ENCODE assay signal across 8 mouse cellular contexts in genomic region chr19:41264331-41264799, GRCm38 (mm10). TPM values are rescaled to one million over a fixed set of nuclear protein-coding genes. Genes with fewer than 3 reads are reported as not detected.
DNase-seq lines count a peak whose midpoint lies in the region; ATAC-seq and TF ChIP-seq lines count a peak whose summit lies in the region.

No protein-coding gene starts in this region.

- H3K4me1 ChIP-seq in heart, embryonic 12.5 days (replicated peaks) = peaks cover 30% of the 10 kb centered on the region
- peaks cover 48% of the 10 kb centered on the region for H3K4me1 ChIP-seq in E14TG2a.4 (replicated peaks; ENCODE audit: low read depth, low read length)
- H3K4me1 ChIP-seq in embryonic facial prominence, embryonic 12.5 days = peaks cover 13% of the 10 kb centered on the region
- peaks cover 22% of the 10 kb centered on the region for H3K4me1 ChIP-seq in limb, embryonic 10.5 days
- peaks cover 40% of the 10 kb centered on the region for H3K4me1 ChIP-seq in neural tube, embryonic 13.5 days (replicated peaks)

- H3K27me3 ChIP-seq in heart, embryonic 12.5 days (replicated peaks) = peaks cover 6% of the 10 kb centered on the region; the same call in 1 of the 2 replicates
- peaks cover 5% of the 10 kb centered on the region; the same call in 1 of the 2 replicates for H3K27me3 ChIP-seq in E14TG2a.4 (ENCODE audit: insufficient read depth, low read length)
- H3K27me3 ChIP-seq in embryonic facial prominence, embryonic 12.5 days = no peaks in the 10 kb centered on the region
- H3K27me3 ChIP-seq in limb, embryonic 10.5 days (ENCODE audit: low read depth, poor library complexity, severe bottlenecking) = no peaks in the 10 kb centered on the region
- no peaks in the 10 kb centered on the region for H3K27me3 ChIP-seq in neural tube, embryonic 13.5 days

- no peak for TF ChIP-seq CTCF in E14TG2a.4 (conservative IDR thresholded peaks at IDR 0.05; ENCODE audit: low read length)

- peak overlapping the region; percentile 97 for H3K9ac ChIP-seq in heart, embryonic 12.5 days
- peak overlapping the region; percentile 97 for H3K9ac ChIP-seq in embryonic facial prominence, embryonic 12.5 days
- peak overlapping the region; percentile 97 for H3K9ac ChIP-seq in neural tube, embryonic 13.5 days

- peak overlapping the region; percentile 72 for H3K4me2 ChIP-seq in heart, embryonic 12.5 days
- H3K4me2 ChIP-seq in embryonic facial prominence, embryonic 12.5 days (replicated peaks) = peak overlapping the region; percentile 69
- peak overlapping the region; percentile 85 for H3K4me2 ChIP-seq in neural tube, embryonic 13.5 days

- 25% methylated on average over 13 of the region's 13 CpGs for WGBS in heart, embryonic 12.5 days
- 36% methylated on average over 13 of the region's 13 CpGs for WGBS in embryonic facial prominence, embryonic 12.5 days
- 43% methylated on average over 13 of the region's 13 CpGs for WGBS in limb, embryonic 10.5 days
- 39% methylated on average over 13 of the region's 13 CpGs for WGBS in neural tube, embryonic 13.5 days

- peak overlapping the region; percentile 88 for H3K4me3 ChIP-seq in heart, embryonic 12.5 days
- peak overlapping the region; percentile 91 for H3K4me3 ChIP-seq in E14TG2a.4 (replicated peaks; ENCODE audit: low read length)
- peak overlapping the region; percentile 88 for H3K4me3 ChIP-seq in embryonic facial prominence, embryonic 12.5 days
- H3K4me3 ChIP-seq in limb, embryonic 10.5 days = peak overlapping the region; percentile 95
- H3K4me3 ChIP-seq in neural tube, embryonic 13.5 days = peak overlapping the region; percentile 96

- peak overlapping the region; percentile 98 for H3K27ac ChIP-seq in heart, embryonic 12.5 days (ENCODE audit: poor library complexity, severe bottlenecking)
- peak overlapping the region; percentile 97 for H3K27ac ChIP-seq in embryonic facial prominence, embryonic 12.5 days
- peak overlapping the region; percentile 98 for H3K27ac ChIP-seq in limb, embryonic 10.5 days
- H3K27ac ChIP-seq in neural tube, embryonic 13.5 days (replicated peaks) = peak overlapping the region; percentile 98

- no peak for DNase-seq in heart, postnatal 4 days
- no peak for DNase-seq in limb, embryonic 10.5 days (ENCODE audit: low spot score)
- no peak for DNase-seq in ovary, postnatal 14 days (ENCODE audit: low spot score)
- no peak for DNase-seq in urinary bladder, postnatal 4 days (ENCODE audit: low spot score in 2 of 2)

- 0 out of 2 replicates have a peak, but pooled peaks cover 2% of the 10 kb centered on the region for H3K36me3 ChIP-seq in heart, embryonic 12.5 days
- H3K36me3 ChIP-seq in E14TG2a.4 (ENCODE audit: insufficient read depth, low read length) = peaks cover 4% of the 10 kb centered on the region; the same call in 1 of the 2 replicates
- no peaks in the 10 kb centered on the region for H3K36me3 ChIP-seq in embryonic facial prominence, embryonic 12.5 days
- H3K36me3 ChIP-seq in limb, embryonic 10.5 days = no peaks in the 10 kb centered on the region
- no peaks in the 10 kb centered on the region for H3K36me3 ChIP-seq in neural tube, embryonic 13.5 days

- H3K9me3 ChIP-seq in heart, embryonic 12.5 days (replicated peaks) = no peaks in the 10 kb centered on the region
- H3K9me3 ChIP-seq in E14TG2a.4 (ENCODE audit: low read length) = no peaks in the 10 kb centered on the region
- H3K9me3 ChIP-seq in embryonic facial prominence, embryonic 12.5 days = no peaks in the 10 kb centered on the region
- no peaks in the 10 kb centered on the region for H3K9me3 ChIP-seq in limb, embryonic 10.5 days (replicated peaks)
- no peaks in the 10 kb centered on the region for H3K9me3 ChIP-seq in neural tube, embryonic 13.5 days

- no peak for ATAC-seq in heart, embryonic 12.5 days (ENCODE audit: insufficient number of reproducible peaks, low FRiP score)
- ATAC-seq in embryonic facial prominence, embryonic 12.5 days (ENCODE audit: insufficient number of reproducible peaks, insufficient read depth, low FRiP score, low TSS enrichment) = no peak
- ATAC-seq in neural tube, embryonic 13.5 days (ENCODE audit: low read depth) = no peak

RNA-seq across cellular contexts. Expression of gene Tm9sf3, which starts 0.6 kb away (rescaled TPM):
- polyA plus RNA-seq in heart, embryonic 12.5 days (2016; fragmentation: Nextera tagmentation; extraction: Ambion mirVana) = 140 and 142 TPM in 2 replicates
- total RNA-seq in heart, postnatal 4 days (2021) = 100 to 1,000 TPM; 119 TPM
- 148 and 160 TPM in 2 replicates for polyA plus RNA-seq in embryonic facial prominence, embryonic 12.5 days (2016; fragmentation: Nextera tagmentation; extraction: Ambion mirVana)
- 88.8 and 112 TPM in 2 replicates for polyA plus RNA-seq in limb, embryonic 10.5 days (2016; fragmentation: Nextera tagmentation; extraction: Ambion mirVana)
- 105 and 115 TPM in 2 replicates for polyA plus RNA-seq in neural tube, embryonic 13.5 days (2015; fragmentation: Nextera tagmentation; extraction: Ambion mirVana)

RNA-seq across cellular contexts. Expression of gene Tll2, which starts 57.7 kb away (rescaled TPM):
- 0.05 TPM in 1 of 2 replicates, not detected in the other for polyA plus RNA-seq in heart, embryonic 12.5 days (2016; fragmentation: Nextera tagmentation; extraction: Ambion mirVana)
- total RNA-seq in heart, postnatal 4 days (2021) = 1 to 10 TPM; 2.3 to 2.4 TPM
- 0.39 and 0.41 TPM in 2 replicates for polyA plus RNA-seq in embryonic facial prominence, embryonic 12.5 days (2016; fragmentation: Nextera tagmentation; extraction: Ambion mirVana)
- 0.03 TPM in 1 of 2 replicates, not detected in the other for polyA plus RNA-seq in limb, embryonic 10.5 days (2016; fragmentation: Nextera tagmentation; extraction: Ambion mirVana)
- polyA plus RNA-seq in neural tube, embryonic 13.5 days (2015; fragmentation: Nextera tagmentation; extraction: Ambion mirVana) = 1.1 and 1.4 TPM in 2 replicates
